Mouse (Mus musculus) left cerebral cortex, postnatal 25 days (tissue): Measurements from ENCODE around the gene Stim1. TPM values are rescaled to one million over a fixed set of nuclear protein-coding genes. Genes with fewer than 3 reads are reported as not detected.
"Not testable (repeated sequence)": the region's sequence is repeated elsewhere in the genome, so short reads cannot be mapped to it uniquely, and the experiment has no call there.

Experiments
- DNase-seq, 2 experiments: peaks; one replicate each; pipeline ENCODE4 v3.0.0; 2022; ENCODE audit warnings: low spot score in 2 of 2, mixed read lengths in 1 of 2
- intact Hi-C: fragments of 180-260 bp; cut with DNase I; formaldehyde crosslinking; loops from one replicate; pipeline ENCODE4 v1.15.1; 2025
- total RNA-seq, 2 experiments: library from RNA; stranded (reverse); gene quantifications; 2 replicates each; pipeline ENCODE4 v1.2.3; 2021

The Stim1 gene
- total RNA-seq, 2 experiments from 2014 or later, result 80.6 to 87.9 TPM

DNA sequence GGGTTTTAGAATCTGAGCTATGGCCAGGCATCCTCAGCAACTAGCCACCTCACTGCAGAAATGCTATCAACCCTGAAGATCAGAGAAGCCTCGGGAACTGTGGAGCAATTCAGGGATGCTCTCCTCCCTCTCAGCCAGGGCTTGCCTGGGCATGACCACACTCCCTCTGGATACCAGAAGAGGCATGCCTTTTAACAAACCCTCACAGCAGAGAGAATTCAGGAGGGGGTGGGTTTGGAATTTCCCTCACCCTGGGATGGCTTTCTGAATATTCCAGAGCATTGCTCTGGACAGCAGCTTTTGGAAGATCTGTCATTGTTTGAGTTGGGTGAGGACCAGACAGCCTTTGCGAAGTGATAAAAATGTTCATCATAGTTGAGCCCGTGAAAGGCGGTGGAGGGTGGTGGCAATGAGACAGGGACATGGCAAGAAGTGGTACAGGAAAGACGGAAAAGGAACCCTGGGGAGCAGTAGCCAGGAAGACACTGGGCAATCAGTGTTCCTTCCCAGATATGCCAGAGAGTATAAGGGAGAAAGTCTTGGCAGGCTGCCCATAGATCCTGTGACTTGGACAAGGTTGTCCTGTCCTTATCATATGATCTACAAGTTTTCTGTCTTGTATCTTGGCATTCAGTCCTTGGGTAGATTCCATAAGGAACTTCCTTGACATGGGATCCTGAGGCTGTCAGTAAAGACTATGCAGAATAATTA lies 211.9 kb downstream of the Stim1 start:
- DNase-seq, result no peak

DNA sequence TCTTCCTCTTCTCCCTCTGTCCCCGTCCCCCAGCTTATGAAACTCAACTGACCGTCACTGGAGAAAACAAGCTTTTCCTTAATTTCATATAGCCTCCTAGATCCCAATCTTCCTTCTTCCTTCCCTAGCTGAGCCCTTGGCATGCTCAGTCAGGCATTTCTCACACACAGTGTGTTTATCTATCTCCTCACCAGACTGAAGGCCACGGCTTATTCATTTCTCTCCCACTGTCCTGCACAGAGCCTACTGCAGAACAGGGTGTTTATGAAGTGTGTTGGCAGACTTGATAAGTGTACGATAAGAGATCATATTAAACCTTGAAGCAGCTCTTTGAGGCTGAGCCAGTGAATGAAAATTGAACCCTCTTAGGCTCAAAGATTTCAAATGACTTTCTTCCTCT lies 213.2 kb downstream of the Stim1 start:
- no peak for DNase-seq
- intact Hi-C loops, result no loop called here

More for the DNA sequence above, 211.9 kb downstream of the Stim1 start:
- intact Hi-C loops, result no loop called here

DNA sequence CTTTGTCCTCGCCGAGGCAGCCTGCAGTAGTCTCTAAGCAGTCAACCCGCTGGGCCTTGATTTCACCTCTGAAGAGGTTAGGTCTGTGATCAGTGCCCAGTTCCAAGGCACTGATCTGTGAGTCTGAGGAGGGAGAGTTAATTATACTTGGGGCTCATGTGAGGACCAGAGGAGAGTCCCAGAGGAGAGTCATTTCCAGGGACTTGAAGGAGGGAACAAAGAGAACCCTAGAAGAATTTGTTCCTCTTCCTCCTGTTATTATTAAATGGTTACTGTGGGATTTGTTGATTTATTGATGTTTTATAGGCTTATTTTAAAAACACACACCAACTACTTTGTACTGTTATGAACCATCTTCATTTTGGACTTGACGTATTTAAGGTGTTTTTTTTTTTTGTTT lies 214.0 kb downstream of the Stim1 start, which contains the start of gene Olfr543:
Gene Olfr543, minus strand, starts transcription at position 101 of the 400 bp plus-strand sequence.
- DNase-seq, result no peak
- intact Hi-C loops, result no loop called here

DNA sequence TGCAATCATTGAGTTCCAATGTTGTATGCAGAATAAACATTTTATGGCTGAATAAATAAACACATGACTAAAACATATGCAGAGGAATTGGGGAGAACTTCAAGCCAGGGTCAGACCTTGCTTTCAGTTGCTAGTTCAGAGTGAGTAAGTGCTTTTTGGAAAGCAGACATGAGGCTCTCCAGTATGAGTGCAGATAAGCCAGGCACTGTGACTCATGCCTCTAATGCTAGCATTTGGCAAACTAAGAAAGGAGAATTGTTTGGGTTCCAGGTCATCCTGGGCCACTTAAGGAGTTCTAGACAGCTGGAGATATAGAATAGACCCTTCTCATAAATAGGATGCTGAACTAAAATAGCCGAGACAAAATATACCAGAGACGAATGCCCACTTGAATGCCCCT lies 216.1 kb downstream of the Stim1 start:
- DNase-seq, result no peak
- intact Hi-C loops, result no loop called here

DNA sequence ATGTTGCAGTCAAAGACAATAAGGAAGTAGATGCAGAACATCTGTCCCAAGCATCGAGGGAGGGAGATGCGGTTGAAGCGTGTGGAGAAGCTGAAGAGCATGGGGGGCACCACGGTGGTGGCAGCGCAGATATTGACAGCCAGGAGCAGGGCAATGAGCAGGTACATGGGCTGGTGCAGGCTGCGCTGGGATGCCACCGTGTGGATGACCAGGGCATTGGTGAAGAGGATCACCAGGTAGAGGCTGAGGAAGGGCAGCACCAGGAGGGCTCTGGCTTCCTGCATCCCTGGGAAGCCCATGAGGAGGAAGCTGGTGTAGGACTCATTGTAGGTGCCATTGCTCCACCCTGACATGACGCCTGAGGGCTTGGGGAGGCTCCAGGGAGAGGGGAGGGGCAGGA lies 217.2 kb downstream of the Stim1 start:
- intact Hi-C loops, DNase-seq: not testable (repeated sequence)

DNA sequence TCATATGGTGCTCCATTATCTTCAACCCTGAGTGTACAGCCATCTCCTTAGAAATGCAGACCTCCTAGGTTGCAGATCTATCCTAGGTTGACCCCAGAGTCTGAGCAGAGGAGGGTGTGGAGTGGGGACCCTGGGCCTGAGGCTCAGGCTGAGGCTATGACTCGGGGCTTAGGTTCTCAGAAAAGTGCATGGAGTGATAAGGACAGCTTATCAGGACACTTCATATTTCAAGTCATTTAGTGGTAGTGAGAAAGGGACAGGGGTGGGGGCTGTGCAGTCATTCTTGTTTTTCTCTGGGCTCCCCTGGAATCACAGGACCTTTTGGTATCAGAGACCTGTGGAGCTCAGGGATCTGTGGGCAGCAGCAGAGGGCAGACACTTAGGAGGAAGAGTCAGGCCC lies 218.5 kb downstream of the Stim1 start:
- no peak for DNase-seq
- intact Hi-C loops, result no loop called here

Other genes starting within 250 kb of the Stim1 start
- gene Il18bp, start 249.1 kb upstream of the Stim1 start, total RNA-seq, result 1 to 10 TPM; 5.8 to 7.9 TPM
- gene Rnf121, start 202.3 kb upstream of the Stim1 start, total RNA-seq, result 10 to 100 TPM; 45.0 to 48.1 TPM
- 10 to 100 TPM; 22.5 to 24.6 TPM for gene Xndc1, start 202.3 kb upstream of the Stim1 start, total RNA-seq
- 1 to 10 TPM; 1.4 to 3.3 TPM for gene Xntrpc, start 202.1 kb upstream of the Stim1 start, total RNA-seq
- under 1 TPM; 0.21 to 0.69 TPM for gene Trpc2, start 184.7 kb upstream of the Stim1 start, total RNA-seq
- gene Art1, start 166.1 kb upstream of the Stim1 start, total RNA-seq, result not detected
- not detected for gene Art5, start 158.3 kb upstream of the Stim1 start, total RNA-seq
- under 1 TPM; 0.37 to 0.41 TPM for gene Chrna10, start 151.0 kb upstream of the Stim1 start, total RNA-seq
- gene Nup98, start 57.6 kb upstream of the Stim1 start, total RNA-seq, result 10 to 100 TPM; 39.7 to 43.5 TPM
- gene Pgap2, start 57.6 kb upstream of the Stim1 start, total RNA-seq, result 10 to 100 TPM; 23.3 to 28.8 TPM
- 10 to 100 TPM; 22.7 to 23.5 TPM for gene Rhog, start 11.8 kb upstream of the Stim1 start, total RNA-seq
- gene Rrm1, start 173.9 kb downstream of the Stim1 start, total RNA-seq, result 10 to 100 TPM; 10.1 to 10.2 TPM
- gene Olfr543, start 213.9 kb downstream of the Stim1 start, total RNA-seq, result not detected
- not detected for gene Olfr544, start 220.5 kb downstream of the Stim1 start, total RNA-seq
- not detected for gene Olfr545, start 231.8 kb downstream of the Stim1 start, total RNA-seq